Mouse (Mus musculus) induced T-regulatory cell, adult 2 months (primary cell): ENCODE measurements around the gene Ccdc113.
A peak's percentile ranks its signal among the peaks of the same experiment; 100 is the strongest.

ENCODE experiments used
- DNase-seq: peaks from one replicate; pipeline ENCODE4 v3.0.0-alpha.2; 2012; ENCODE audit warnings: low read depth

Gene Ccdc113

DNA sequence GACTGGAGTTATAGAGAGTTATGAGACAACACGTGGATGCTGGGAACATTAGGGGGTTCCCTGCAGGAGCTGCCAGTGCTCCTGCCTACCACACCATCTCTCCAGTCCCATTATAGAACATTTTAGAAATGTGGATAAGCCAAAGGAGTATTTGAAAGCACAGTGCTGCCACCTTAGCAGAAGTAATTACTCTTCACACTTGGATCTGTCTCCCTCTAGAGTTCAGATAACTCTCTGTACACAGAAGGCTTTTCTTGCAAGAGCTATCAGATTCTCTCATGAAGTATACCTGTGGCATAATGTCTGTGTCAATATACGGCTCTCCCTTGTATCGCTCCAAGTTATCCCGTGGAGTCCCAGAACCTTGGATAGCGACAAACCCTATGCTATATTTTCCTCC is 5.6 kb downstream of the Ccdc113 start:
- DNase-seq = no peak

DNA sequence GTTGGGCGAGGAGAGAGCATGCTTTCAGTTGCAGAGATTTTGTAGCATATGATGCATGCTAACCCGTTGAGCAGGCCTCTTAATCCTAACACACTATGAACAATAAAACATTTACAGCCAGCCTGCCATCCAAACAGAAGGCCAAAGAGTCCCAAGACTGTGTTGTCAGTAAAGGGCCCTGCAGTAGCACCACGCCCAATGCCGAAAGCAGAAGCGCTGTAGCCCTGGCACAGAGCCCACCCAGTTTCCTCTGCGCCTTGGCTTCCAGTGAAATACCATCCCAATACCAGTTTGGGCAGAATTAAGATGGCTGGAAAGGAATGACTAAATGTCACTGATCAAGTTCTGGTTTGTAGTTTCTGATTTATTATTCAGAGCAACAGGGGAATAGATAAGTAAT is 8.3 kb downstream of the Ccdc113 start:
- no peak for DNase-seq

DNA sequence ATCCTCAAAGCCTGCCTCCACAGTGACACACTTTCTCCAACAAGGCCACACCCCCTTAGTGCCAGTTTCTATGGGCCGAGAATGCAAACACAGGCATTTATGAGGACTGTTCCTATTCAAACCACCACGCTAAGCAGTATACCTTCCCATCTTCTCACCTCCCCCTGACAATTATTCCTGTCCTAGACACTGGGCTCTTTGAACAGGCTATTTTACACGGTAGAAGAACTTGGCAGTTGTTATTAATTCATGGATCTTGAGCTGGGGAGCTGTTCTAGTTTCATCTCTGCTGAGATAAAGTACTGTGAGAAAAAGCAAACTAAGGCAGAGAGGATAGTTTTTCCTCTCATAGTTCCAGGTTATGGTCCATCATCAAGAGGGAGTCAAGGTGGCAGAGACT is 9.2 kb downstream of the Ccdc113 start:
- DNase-seq = no peak

DNA sequence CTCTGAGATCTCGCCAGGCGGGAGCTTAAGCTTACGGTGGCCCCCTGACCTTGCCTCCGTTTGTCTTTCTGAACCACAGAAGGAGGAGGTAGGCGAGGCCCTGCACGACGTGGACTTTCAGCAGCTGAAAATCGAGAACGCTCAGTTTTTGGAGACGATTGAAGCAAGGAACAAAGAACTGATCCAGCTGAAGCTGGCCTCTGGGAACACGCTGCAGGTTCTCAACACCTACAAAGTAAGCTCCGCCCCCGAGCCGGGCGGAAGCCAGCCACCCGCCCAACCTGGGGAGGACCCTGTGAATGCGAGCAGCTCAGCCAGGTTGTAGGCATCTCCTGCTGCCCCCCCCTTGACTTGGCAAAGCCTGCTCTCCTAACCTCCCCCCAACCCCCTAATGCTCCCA is 11.9 kb downstream of the Ccdc113 start:
- no peak for DNase-seq

DNA sequence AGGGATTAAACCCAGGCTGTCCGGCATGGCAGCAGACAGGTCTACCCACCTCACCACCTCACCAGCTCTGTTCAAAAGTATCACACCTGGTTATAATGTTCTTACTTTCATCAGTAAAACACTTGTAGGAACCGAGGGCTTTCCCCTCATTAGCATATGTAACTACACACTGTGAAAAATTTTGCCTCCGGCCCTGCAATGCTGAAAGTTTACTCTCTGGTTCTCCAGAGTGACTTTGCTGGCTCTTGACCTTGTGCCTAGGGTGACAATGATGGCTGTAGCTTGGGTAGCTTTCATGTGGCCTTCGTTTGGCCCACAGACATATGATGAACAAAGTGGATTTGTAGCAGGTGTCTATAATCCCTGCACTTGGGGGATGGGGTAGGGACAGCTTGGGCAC is 13.1 kb downstream of the Ccdc113 start:
- no peak for DNase-seq

DNA sequence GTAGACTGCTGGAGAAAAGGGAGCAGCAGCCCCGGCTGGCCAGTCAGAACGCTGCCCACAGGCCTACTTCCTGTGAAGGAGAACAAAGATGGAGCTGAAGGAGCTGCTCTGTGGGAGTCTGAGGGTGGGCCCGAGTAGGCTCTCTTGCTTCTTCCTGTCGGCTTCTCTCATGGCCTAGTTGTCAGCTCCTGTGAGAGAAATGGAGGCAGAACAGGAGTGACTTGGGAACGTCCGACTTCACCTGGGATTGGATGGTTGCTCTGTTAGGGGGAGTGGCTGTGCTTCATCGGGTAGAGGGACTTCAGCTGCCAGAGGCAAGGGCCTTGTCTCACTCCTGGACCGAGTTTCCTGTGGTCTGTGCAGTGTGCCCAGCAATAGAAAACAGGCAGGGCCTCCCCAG is 14.0 kb downstream of the Ccdc113 start:
- no peak for DNase-seq

DNA sequence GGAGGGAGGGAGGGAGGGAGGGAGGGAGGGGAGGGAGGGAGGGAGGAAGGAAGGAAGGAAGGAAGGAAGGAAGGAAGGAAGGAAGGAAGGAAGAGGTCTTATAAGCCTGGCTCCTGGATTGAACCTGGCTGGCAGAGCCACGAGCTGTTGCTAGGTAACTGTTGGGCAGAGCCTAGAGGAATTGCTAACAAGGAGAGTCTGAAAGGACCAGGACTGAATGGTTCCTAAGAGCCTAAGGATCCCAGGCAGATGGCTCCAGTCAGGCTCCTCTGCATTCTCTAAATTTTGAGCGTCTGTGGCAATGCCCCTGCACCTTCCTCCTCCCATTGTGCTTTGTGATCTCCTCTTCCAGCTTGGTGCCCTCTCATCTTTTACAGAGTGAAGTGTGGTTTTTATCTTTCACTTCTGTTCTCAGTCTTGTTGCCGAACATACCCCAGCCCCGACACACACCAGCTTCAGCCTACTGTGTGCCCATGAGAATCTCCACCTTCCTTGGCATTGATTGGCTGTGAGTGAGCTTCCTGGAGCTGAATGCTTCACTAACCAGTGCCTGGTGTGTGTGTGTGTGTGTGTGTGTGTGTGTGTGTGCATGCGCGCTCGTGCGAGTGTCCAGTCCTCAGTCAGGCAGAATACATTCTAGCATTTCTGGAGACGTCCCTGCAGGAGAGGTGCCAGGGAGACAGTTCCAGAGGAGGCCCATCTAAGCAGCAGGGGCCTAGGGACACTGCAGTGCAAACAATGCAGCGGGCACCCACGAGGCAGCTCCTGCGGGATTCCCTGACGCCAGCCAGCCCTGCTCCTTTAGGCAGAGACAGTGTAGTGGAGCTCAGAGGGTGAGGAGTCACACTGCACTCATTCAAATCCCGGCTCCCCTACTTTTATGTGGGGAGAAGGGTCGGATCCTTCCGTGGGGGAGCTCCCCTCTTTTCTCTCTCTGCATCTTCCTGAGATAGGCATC is 16.3 kb downstream of the Ccdc113 start:
- no peak for DNase-seq

DNA sequence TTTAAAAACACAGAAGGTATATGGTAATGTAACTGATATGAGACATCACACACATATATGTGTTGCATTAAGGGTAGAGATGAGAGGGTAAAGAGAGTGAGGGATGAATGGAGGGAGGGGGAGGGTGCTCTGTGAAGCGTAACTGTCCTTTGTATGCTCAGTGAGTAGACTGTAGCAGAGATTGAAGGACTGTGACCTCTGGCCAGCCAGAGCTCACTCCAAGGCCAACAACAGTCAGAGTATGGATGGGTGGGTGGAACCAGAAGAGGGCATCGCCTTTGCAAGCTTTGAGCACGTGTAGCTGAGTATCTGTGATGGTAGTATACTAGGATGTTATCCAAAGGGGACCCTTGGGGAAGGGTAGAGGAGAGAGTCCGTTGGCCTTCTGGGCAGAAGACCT is 17.7 kb downstream of the Ccdc113 start:
- no peak for DNase-seq

DNA sequence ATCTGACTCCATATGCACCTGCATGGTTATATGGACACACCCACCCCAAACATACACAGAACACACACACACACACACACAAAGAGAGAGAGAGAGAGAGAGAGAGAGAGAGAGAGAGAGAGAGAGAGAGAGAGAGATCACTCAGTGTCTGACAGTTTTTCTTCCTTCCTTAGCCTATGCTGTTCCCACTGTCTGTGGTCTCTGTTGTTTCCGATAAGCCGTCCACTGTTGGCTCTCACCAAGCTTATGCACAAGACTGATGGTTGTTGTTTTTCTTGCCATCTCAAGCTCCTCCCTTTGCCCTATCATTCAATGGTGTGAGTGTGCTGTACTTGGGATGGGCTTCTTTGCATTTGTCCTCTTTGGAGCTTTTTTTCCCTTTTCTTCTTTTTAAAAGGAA is 22.1 kb downstream of the Ccdc113 start:
- no peak for DNase-seq

DNA sequence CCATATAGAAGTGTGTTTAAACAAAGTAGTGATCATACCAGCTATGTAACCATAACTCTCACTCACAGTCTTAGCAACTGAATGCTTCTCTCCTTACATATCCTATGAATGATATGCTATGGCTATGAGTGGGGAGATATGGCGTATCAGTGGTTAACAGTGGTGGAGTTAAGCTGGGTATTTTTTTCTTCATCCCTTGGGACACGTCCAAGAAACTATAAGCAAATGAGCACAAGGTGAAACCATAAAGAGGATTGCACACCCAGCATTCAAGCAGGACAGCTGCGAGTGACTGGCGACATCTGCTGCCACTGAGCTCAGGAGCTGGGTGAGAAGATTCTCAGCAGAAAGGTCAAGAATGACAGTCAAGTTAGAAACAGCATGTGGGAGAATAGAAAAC is 32.3 kb downstream of the Ccdc113 start:
- DNase-seq = no peak

DNA sequence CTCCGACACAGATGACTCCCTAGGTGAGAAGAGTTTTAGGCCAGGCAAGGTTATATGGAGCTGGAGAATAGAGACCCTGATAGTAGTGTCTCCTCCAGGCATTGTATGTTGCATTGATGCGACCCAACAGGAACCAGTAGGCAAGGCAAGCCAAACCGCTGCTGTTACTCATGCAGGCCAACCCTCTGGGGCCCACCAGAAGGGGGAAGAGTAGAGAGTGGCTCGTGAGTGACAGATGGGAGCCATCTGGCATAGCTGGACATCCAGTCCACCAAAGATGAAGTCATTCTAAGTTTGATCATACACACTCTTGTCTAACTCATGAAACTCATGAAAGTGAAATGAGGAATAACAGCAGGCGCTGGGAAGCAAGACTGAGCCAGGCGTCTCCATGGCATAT is 32.9 kb downstream of the Ccdc113 start:
- no peak for DNase-seq

DNA sequence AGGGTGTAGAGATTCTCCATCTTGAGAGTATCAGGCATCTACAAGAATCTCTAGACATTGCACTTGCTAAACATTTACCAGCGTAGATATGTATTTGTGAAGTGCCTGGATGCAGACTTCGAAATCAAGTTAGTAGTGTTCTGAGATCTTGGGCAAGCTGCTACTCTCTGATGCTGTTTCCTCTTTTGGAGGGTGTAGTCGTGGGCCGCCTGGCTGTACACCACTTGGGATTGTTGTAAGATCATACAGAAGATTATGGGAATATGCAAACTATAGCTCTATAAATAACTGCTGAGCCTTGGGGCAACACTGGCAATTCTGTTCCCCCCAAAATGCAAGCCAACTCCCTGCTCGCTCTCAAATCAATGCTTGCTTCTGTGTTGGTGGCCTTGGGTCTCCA is 39.3 kb downstream of the Ccdc113 start:
- DNase-seq = no peak

DNA sequence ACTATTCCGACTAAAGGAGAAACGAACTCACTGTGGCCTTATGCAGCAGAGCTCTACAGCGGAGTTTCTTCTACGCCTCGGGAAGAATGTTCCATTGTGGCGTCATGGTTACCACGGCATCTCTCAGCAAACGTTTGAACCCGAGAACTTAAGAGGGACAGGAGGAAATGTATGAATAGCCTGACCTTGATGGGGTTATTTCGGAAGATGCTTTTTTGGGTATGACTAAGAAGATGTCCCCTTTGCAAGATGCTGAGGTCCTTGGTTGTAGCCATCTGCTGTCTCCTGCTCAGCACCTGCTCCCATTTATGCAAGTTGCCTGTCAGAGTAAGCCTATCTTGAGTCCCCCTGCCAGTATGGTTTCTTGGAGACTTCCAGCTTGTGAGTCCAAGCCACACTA is 42.4 kb downstream of the Ccdc113 start, which contains the start of gene Prss54:
Prss54 (minus strand) TSS at position 101 of the 400 bp plus-strand sequence.
- DNase-seq = no peak

DNA sequence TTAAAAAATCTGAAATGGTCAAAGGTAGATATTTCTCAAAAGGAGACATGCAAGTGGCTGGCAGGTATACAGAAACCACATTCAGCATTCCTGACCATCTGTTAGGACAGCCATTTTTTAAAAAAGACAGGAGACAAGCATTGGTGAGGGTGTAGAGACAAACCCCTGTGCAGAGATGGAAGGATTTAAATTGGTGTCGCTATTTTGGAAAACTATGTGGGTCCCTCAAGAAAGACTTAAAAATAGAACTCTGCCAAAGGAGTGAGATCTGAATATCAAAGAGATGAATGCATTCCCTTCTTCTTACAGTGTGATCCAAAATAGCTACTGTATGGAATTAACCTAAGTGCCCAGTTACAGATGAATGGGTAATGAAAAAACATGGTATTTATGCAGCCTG is 53.5 kb downstream of the Ccdc113 start:
- no peak for DNase-seq

DNA sequence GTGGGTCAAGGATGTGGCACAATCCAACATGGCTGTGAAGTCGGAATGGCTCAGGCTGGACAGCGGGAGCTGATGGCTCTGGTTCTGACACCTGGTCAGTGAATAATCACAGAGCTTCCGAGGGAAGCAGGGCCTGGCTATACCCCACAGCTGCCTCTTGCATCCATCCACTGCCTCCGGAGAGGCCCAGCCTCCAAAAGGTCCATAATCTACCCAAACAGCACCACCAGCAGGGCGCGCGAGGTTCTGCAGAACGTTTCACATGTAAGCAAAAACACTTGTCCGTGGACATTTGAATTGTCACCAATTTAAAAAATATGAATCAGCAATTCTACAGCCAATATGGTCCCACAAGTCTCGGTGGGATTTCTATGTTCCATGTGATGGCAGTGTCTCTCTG is 55.4 kb downstream of the Ccdc113 start:
- DNase-seq = no peak

DNA sequence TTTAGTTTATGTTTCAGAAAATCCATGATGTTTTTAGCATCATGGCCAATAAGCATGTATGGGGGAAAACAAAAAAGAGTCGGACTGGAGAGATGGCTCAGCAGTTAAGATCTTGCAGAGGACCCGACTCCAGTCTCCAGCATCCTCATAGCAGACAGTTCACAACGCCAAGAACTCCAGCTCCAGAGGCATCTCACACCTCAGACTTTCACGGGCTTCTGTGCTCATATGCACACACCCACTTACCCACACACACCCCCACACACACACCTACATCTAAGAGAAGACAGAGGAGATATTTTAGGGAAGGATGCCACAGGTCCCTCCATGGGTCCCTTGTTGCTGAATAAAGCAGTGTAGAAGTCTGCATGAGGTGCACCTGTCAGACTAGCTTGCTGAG is 56.7 kb downstream of the Ccdc113 start:
- no peak for DNase-seq

DNA sequence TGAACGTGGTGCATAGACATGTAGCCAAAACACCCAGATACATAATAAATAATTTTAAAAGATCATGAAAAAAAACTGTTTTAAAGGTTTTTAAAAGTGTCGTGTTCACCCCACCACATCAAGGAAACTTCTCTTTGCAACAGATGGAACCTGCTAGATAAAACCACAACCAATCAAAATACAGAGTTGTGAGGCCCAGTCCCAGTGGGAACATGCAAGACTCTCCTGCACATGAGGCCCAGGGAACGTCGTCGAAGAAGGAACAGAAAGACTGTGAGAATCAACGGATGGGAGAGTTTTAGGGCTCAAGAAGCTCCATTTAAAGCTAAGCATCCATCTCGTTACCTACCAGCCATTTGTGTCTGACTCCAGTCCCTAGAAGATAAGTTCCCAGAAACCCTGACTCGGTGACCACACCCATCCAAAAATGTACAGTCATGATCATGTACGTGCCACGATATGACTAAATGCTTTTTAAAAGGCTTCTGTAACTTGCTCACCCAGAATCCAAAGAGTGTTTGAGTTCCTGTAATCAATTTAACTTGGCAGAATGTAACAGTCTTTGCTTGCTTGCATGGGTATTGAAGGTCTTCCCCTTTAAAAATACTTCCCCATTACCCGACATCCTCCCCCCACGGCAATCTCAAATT is 58.4 kb downstream of the Ccdc113 start:
- DNase-seq = no peak

DNA sequence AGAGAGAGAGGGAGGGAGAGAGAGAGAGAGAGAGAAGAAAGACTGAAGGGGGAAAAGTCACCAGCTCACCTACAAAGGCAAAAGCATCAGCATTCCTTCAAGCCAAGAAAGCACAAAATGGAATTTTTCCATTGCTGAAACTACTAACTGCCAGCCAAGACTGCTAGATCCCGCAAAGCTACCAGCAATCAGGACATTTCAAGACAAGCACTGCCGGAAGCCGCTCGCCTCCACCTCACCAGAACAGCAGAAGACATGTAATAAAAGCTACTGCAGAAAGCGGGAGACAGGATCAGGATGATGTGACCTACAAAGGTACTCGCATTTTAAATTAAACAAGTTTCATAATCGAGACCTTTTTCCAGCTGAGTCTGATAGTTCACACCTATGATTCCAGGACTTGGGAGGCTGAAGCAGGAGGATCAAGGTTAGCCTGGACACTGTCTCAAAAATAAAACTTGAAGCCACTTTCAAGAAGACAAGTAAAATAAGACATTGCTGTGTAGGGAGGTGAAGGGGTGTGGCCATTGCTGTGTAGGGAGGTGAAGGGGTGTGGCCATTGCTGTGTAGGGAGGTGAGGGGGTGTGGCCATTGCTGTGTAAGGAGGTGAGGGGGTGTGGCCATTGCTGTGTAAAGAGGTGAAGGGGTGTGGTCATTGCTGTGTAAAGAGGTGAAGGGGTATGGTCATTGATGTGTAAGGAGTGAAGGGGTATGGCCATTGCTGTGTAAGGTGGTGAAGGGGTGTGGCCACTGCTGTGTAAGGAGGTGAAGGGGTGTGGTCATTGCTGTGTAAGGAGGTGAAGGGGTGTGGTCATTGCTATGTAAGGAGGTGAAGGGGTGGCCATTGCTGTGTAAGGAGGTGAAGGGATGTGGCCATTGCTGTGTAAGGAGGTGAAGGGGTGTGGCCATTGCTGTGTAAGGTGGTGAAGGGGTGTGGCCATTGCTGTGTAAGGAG is 59.8 kb downstream of the Ccdc113 start:
- DNase-seq = no peak

DNA sequence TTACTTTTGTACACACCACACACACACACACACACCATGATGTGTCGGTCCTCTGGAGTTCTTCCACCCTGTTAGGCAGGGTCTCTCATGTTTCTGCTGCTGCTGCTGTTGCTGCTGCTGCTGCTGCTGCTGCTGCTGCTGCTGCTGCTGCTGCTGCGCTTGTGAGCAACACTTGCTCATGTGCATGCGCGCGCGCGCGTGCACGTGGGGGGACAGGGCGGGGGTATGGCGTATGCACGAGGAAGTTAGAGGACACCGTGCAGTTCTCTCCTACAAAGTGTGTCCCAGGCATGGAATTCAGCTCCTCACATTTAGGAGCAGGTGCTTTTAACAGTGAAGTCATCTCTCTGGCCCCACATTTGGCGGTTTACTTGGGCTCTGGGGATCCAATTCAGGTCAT is 61.2 kb downstream of the Ccdc113 start:
- DNase-seq = no peak

DNA sequence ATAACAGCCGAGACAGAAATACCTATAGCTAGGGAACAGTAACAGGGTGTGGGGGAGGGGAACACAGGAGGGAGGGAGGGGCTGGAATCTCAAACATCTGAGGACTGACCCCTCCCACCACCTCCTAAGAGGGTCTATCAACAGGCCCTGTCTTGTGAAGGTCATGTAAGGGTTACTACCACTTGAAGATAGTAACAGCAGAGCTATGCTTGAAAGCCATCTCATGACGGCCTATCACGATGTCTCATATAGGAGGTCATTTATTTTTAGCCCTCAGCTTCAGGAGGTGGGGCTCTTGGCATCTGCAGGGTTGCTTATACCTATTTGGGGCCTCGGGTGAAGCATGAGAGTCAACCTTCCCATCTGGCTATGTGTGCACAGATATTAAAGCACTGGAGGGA is 63.0 kb downstream of the Ccdc113 start:
- DNase-seq = no peak

DNA sequence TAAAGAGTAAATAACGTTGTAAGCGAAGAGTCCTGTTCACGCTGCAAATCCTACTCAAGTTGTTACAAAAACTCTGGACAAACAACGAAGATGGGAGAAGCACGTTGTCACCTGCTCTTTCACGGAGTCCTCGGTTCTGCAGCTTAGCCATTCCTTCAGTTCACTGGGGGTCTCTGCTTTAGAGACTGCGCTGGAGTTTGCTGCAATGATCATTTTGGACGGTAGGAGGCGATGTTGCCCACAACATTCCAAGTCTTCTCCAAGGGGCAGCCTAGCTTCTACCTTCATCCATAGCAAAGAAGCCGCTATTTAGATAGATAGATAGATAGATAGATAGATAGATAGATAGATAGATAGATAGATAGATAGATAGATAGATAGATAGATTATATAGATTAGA is 66.0 kb downstream of the Ccdc113 start:
- peak; percentile 66 for DNase-seq

DNA sequence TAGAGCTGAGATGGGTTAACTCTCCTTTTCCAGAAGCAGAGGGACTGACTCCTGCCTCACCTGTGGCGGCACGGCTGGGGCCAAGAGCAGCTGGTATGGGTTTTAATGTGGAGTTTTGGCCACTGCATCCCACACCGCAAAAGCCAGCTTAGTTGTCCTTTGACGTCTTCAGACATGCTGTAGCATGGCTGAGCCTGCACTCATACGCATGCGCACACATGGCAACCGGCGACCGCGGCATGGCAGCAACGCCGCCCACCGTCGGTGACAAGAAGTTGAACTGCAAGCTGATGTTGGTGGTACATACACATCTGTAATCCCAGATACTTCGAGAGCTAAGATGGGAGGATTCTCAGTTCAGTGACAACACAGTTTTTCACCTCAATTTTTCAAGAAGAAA is 67.4 kb downstream of the Ccdc113 start:
- no peak for DNase-seq
